In the genomic region with DNA sequence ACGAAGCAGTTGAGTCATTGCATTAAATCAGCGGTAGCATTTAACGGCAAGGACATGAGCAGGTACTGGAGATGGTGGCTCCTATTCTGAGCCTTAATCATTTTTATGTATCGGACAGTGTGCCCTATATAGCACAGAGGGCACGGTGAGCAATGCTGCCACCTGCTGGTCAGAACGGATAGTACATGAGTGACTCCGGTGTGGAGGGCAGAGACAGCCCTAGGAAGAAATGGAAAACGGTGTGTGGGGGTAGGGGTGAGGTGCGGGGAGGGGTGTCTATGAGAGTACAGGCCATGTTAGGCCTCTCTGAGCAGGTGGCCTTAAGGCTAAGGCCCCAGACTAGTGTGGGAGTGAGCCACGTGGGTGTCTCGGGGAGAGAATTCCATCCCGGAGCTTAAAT, we compare ENCODE assay signal across 9 mouse cellular contexts. TPM values are rescaled to one million over a fixed set of nuclear protein-coding genes. Genes with fewer than 3 reads are reported as not detected.
DNase-seq lines count a peak whose midpoint lies in the region; ATAC-seq and TF ChIP-seq lines count a peak whose summit lies in the region.
"Had no signal": no experiment of that assay in that cellular context is flagged by ENCODE, and none has a peak within 500 bp of the region (broad histone marks: within the 10 kb centered on the region; RNA-seq: fewer than 3 reads in every experiment).

No protein-coding gene starts in this region.

- H3K9ac ChIP-seq in neural tube, embryonic 15.5 days (replicated peaks): no peak overlapping the region
- H3K9ac ChIP-seq in forebrain, embryonic 16.5 days (replicated peaks; ENCODE audit: low read depth, low read length): no peak overlapping the region
- no peak overlapping the region for H3K9ac ChIP-seq in limb, embryonic 14.5 days (ENCODE audit: low read depth, low read length, severe bottlenecking)
- H3K9ac ChIP-seq in midbrain, embryonic 15.5 days: no peak overlapping the region
- H3K9ac ChIP-seq in stomach, embryonic 15.5 days: no peak overlapping the region
- H3K9ac ChIP-seq: neural tube, embryonic 12.5 days had no signal

- H3K27me3 ChIP-seq in neural tube, embryonic 15.5 days (replicated peaks): no peaks in the 10 kb centered on the region
- peaks cover 3% of the 10 kb centered on the region; the same call in 1 of the 2 replicates for H3K27me3 ChIP-seq in forebrain, embryonic 16.5 days (replicated peaks; ENCODE audit: control insufficient read depth, insufficient read depth, low read length)
- no peaks in the 10 kb centered on the region for H3K27me3 ChIP-seq in limb, embryonic 14.5 days (ENCODE audit: control insufficient read depth, insufficient read depth, low read length)
- no peaks in the 10 kb centered on the region for H3K27me3 ChIP-seq in midbrain, embryonic 15.5 days (replicated peaks)
- H3K27me3 ChIP-seq in stomach, embryonic 15.5 days (replicated peaks): no peaks in the 10 kb centered on the region
- H3K27me3 ChIP-seq: neural tube, embryonic 12.5 days had no signal

- ATAC-seq in neural tube, embryonic 15.5 days (ENCODE audit: low FRiP score): no peak
- peak; percentile 64 for ATAC-seq in forebrain, embryonic 16.5 days
- no peak for ATAC-seq in limb, embryonic 14.5 days (ENCODE audit: low FRiP score, low read depth)
- peak; percentile 66; the same call in 1 of the 2 replicates for ATAC-seq in midbrain, embryonic 15.5 days (replicated peaks)
- ATAC-seq in stomach, embryonic 15.5 days (ENCODE audit: insufficient read depth, low FRiP score, low read depth): peak; percentile 77

- no peak overlapping the region for H3K4me3 ChIP-seq in neural tube, embryonic 15.5 days (replicated peaks)
- no peak overlapping the region for H3K4me3 ChIP-seq in forebrain, embryonic 16.5 days (replicated peaks; ENCODE audit: low read length)
- H3K4me3 ChIP-seq in limb, embryonic 14.5 days (replicated peaks; ENCODE audit: low read length): no peak overlapping the region
- no peak overlapping the region for H3K4me3 ChIP-seq in midbrain, embryonic 15.5 days
- H3K4me3 ChIP-seq in stomach, embryonic 15.5 days (replicated peaks): no peak overlapping the region
- H3K4me3 ChIP-seq: neural tube, embryonic 12.5 days had no signal

- 24% methylated on average over 12 of the region's 12 CpGs for WGBS in neural tube, embryonic 15.5 days
- WGBS in forebrain, embryonic 16.5 days: 24% methylated on average over 12 of the region's 12 CpGs
- 31% methylated on average over 12 of the region's 12 CpGs for WGBS in limb, embryonic 14.5 days
- 18% methylated on average over 12 of the region's 12 CpGs for WGBS in midbrain, embryonic 15.5 days
- 22% methylated on average over 12 of the region's 12 CpGs for WGBS in stomach, embryonic 15.5 days

- no peaks in the 10 kb centered on the region for H3K4me1 ChIP-seq in neural tube, embryonic 15.5 days
- H3K4me1 ChIP-seq in forebrain, embryonic 16.5 days (replicated peaks; ENCODE audit: control insufficient read depth, insufficient read depth, low read length): no peaks in the 10 kb centered on the region; the same call in none of the 2 replicates
- H3K4me1 ChIP-seq in limb, embryonic 14.5 days (ENCODE audit: control insufficient read depth, insufficient read depth, low read length): no peaks in the 10 kb centered on the region
- 0 out of 2 replicates have a peak, but pooled peaks cover 5% of the 10 kb centered on the region for H3K4me1 ChIP-seq in midbrain, embryonic 15.5 days
- H3K4me1 ChIP-seq in stomach, embryonic 15.5 days: no peaks in the 10 kb centered on the region
- H3K4me1 ChIP-seq: neural tube, embryonic 12.5 days had no signal

- peak; percentile 83 for DNase-seq in neural tube, embryonic 10.5 days (ENCODE audit: extremely low spot score, low spot score)
- peak; percentile 63 for DNase-seq in cerebellum, adult 8-10 months
- peak; percentile 50 for DNase-seq in hindlimb bud, embryonic 11.5 days (ENCODE audit: extremely low spot score, low read depth, low spot score)
- DNase-seq in limb, embryonic 14.5 days (ENCODE audit: low spot score): peak; percentile 44

- H3K4me2 ChIP-seq in neural tube, embryonic 15.5 days: no peak overlapping the region
- no peak overlapping the region for H3K4me2 ChIP-seq in forebrain, embryonic 16.5 days (ENCODE audit: low read length)
- no peak overlapping the region for H3K4me2 ChIP-seq in limb, embryonic 14.5 days (replicated peaks; ENCODE audit: low read depth, low read length, severe bottlenecking)
- H3K4me2 ChIP-seq in midbrain, embryonic 15.5 days: no peak overlapping the region
- no peak overlapping the region for H3K4me2 ChIP-seq in stomach, embryonic 15.5 days
- H3K4me2 ChIP-seq: neural tube, embryonic 12.5 days had no signal

- no peaks in the 10 kb centered on the region for H3K9me3 ChIP-seq in neural tube, embryonic 15.5 days (replicated peaks)
- H3K9me3 ChIP-seq in forebrain, embryonic 16.5 days (ENCODE audit: control insufficient read depth, low read length): no peaks in the 10 kb centered on the region
- no peaks in the 10 kb centered on the region for H3K9me3 ChIP-seq in limb, embryonic 14.5 days (ENCODE audit: control insufficient read depth, low read length)
- no peaks in the 10 kb centered on the region for H3K9me3 ChIP-seq in midbrain, embryonic 15.5 days
- H3K9me3 ChIP-seq in stomach, embryonic 15.5 days: no peaks in the 10 kb centered on the region
- H3K9me3 ChIP-seq: neural tube, embryonic 12.5 days had no signal

- no peak for TF ChIP-seq POLR2A in limb, embryonic 14.5 days (IDR thresholded peaks at IDR 0.05; ENCODE audit: borderline replicate concordance, extremely low read depth, insufficient read depth, insufficient read length)

- peaks cover 14% of the 10 kb centered on the region for H3K36me3 ChIP-seq in neural tube, embryonic 15.5 days
- peaks cover 5% of the 10 kb centered on the region for H3K36me3 ChIP-seq in forebrain, embryonic 16.5 days (ENCODE audit: control insufficient read depth, insufficient read depth)
- peaks cover 20% of the 10 kb centered on the region for H3K36me3 ChIP-seq in limb, embryonic 14.5 days (ENCODE audit: control insufficient read depth, insufficient read depth, low read length)
- 0 out of 2 replicates have a peak, but pooled peaks cover 4% of the 10 kb centered on the region for H3K36me3 ChIP-seq in midbrain, embryonic 15.5 days (replicated peaks)
- no peaks in the 10 kb centered on the region for H3K36me3 ChIP-seq in stomach, embryonic 15.5 days

- H3K27ac ChIP-seq in neural tube, embryonic 15.5 days (replicated peaks): no peak overlapping the region
- H3K27ac ChIP-seq in forebrain, embryonic 16.5 days (ENCODE audit: low read length): no peak overlapping the region
- no peak overlapping the region for H3K27ac ChIP-seq in limb, embryonic 14.5 days (replicated peaks; ENCODE audit: low read depth, low read length)
- no peak overlapping the region for H3K27ac ChIP-seq in midbrain, embryonic 15.5 days
- H3K27ac ChIP-seq in stomach, embryonic 15.5 days: no peak overlapping the region
- H3K27ac ChIP-seq: neural tube, embryonic 12.5 days had no signal

RNA-seq across cellular contexts. Expression of a gene that starts 26.8 kb away (rescaled TPM):
- 20.1 and 20.5 TPM in 2 replicates for polyA plus RNA-seq in neural tube, embryonic 15.5 days (2015; fragmentation: Nextera tagmentation; extraction: Ambion mirVana)
- polyA plus RNA-seq in forebrain, embryonic 16.5 days (2015; fragmentation: Nextera tagmentation; extraction: Ambion mirVana): 15.3 and 18.0 TPM in 2 replicates
- polyA plus RNA-seq in limb, embryonic 14.5 days (2012; rRNA removed): 46.2 and 46.8 TPM in 2 replicates
- 28.6 and 33.3 TPM in 2 replicates for polyA plus RNA-seq in limb, embryonic 14.5 days (2014; fragmentation: Nextera tagmentation; extraction: Ambion mirVana)
- 15.4 and 15.6 TPM in 2 replicates for polyA plus RNA-seq in midbrain, embryonic 15.5 days (2015; fragmentation: Nextera tagmentation; extraction: Ambion mirVana)
- 26.3 and 34.6 TPM in 2 replicates for polyA plus RNA-seq in stomach, embryonic 15.5 days (2015; fragmentation: Nextera tagmentation; extraction: Ambion mirVana)

RNA-seq across cellular contexts. Expression of a gene that starts 28.3 kb away (rescaled TPM):
- 5.8 and 7.0 TPM in 2 replicates for polyA plus RNA-seq in neural tube, embryonic 15.5 days (2015; fragmentation: Nextera tagmentation; extraction: Ambion mirVana)
- polyA plus RNA-seq in forebrain, embryonic 16.5 days (2015; fragmentation: Nextera tagmentation; extraction: Ambion mirVana): 3.0 and 4.1 TPM in 2 replicates
- 0.27 and 0.30 TPM in 2 replicates for polyA plus RNA-seq in limb, embryonic 14.5 days (2012; rRNA removed)
- 0.03 and 0.11 TPM in 2 replicates for polyA plus RNA-seq in limb, embryonic 14.5 days (2014; fragmentation: Nextera tagmentation; extraction: Ambion mirVana)
- 6.2 and 6.8 TPM in 2 replicates for polyA plus RNA-seq in midbrain, embryonic 15.5 days (2015; fragmentation: Nextera tagmentation; extraction: Ambion mirVana)
- 0.63 and 0.95 TPM in 2 replicates for polyA plus RNA-seq in stomach, embryonic 15.5 days (2015; fragmentation: Nextera tagmentation; extraction: Ambion mirVana)

RNA-seq across cellular contexts. Expression of a gene that starts 38.3 kb away (rescaled TPM):
- 311 and 368 TPM in 2 replicates for polyA plus RNA-seq in neural tube, embryonic 15.5 days (2015; fragmentation: Nextera tagmentation; extraction: Ambion mirVana)
- 436 and 440 TPM in 2 replicates for polyA plus RNA-seq in forebrain, embryonic 16.5 days (2015; fragmentation: Nextera tagmentation; extraction: Ambion mirVana)
- polyA plus RNA-seq in limb, embryonic 14.5 days (2012; rRNA removed): 223 and 266 TPM in 2 replicates
- polyA plus RNA-seq in limb, embryonic 14.5 days (2014; fragmentation: Nextera tagmentation; extraction: Ambion mirVana): 456 and 476 TPM in 2 replicates
- polyA plus RNA-seq in midbrain, embryonic 15.5 days (2015; fragmentation: Nextera tagmentation; extraction: Ambion mirVana): 342 and 346 TPM in 2 replicates
- 518 and 547 TPM in 2 replicates for polyA plus RNA-seq in stomach, embryonic 15.5 days (2015; fragmentation: Nextera tagmentation; extraction: Ambion mirVana)

Comparison
In these comparisons a context has a peak if more than half of its experiments do, and no peak if none do; other contexts are left out.
1. ATAC-seq: peak in forebrain, embryonic 16.5 days (single experiment), midbrain, embryonic 15.5 days (single experiment) and stomach, embryonic 15.5 days (single experiment); none in neural tube, embryonic 15.5 days (single experiment) and limb, embryonic 14.5 days (single experiment).
2. Peak in every context shown above with its lines, with median percentiles within 50 percentile points of each other: DNase-seq.